Mouse (Mus musculus): ENCODE measurements around the gene Ccdc106. TPM values are rescaled to one million over a fixed set of nuclear protein-coding genes. Genes with fewer than 3 reads are reported as not detected.
A peak's percentile ranks its signal among the peaks of the same experiment; 100 is the strongest.

The Ccdc106 gene
- total RNA-seq, 1 experiment: 7.5 TPM

DNA sequence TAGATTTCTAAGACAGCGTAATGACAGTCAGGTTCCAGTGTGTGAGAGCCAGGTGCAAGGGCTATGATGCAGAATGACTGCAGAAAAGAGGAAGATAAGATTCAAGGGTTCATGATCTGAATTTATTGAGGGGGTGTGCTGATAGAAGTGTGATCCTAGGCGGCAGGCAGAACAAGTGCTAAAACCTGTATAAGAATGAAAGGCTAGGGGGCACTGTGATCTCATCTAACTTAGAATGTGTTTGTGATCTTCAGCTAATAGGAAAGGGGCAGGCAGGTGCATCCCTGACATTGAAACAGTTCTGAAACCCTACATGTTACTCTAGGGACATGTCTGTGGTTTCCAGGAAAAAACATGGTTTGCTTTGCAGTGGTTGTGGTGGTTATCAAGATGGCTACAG is 25.8 kb downstream of the Ccdc106 start:
- Histone ChIP-seq H3K4me1 (ENCODE audit: control insufficient read depth in 2 of 2, insufficient read depth in 2 of 2, low read length in 2 of 2, poor library complexity in 1 of 2) (peaks cover 2 to 3% of the 10 kb centered on the region in 2 experiments; a peak in 1 of 4 replicates), H3K9me3 (ENCODE audit: control insufficient read depth, insufficient read depth, low read depth, low read length) (no peaks in the 10 kb centered on the region), H3K27ac (ENCODE audit: insufficient read depth, low read depth, low read length, poor library complexity, severe bottlenecking) (no peak overlapping the region), H3K9ac (ENCODE audit: insufficient read depth, low read depth, low read length, poor library complexity, severe bottlenecking) (no peak overlapping the region), H3K36me3 (ENCODE audit: control insufficient read depth, insufficient read depth, low read length, poor library complexity, severe bottlenecking) (no peaks in the 10 kb centered on the region), H3K4me3 (ENCODE audit: insufficient read depth in 1 of 2, low read depth in 1 of 2, low read length in 2 of 2, poor library complexity in 1 of 2, severe bottlenecking in 1 of 2) (no peak overlapping the region)
- DNase-seq (ENCODE audit: low read depth, low spot score): no peak
- in situ Hi-C loops (cut with MboI; ENCODE audit: low sequenced_read_pairs in 2 of 2, unreplicated experiment in 2 of 2): no loop called here
- TF ChIP-seq ZNF384 (IDR thresholded peaks at IDR 0.05; ENCODE audit: low read depth, low read length) (no peak), CHD2 (IDR thresholded peaks at IDR 0.05; ENCODE audit: low read depth, low read length) (no peak), HCFC1 (IDR thresholded peaks at IDR 0.05; ENCODE audit: borderline replicate concordance, insufficient read depth, low read length) (no peak), MAFK (IDR thresholded peaks at IDR 0.05; ENCODE audit: insufficient read depth, low read depth, low read length) (no peak), ZC3H11A (IDR thresholded peaks at IDR 0.05; ENCODE audit: borderline replicate concordance, low read depth, low read length) (no peak)

DNA sequence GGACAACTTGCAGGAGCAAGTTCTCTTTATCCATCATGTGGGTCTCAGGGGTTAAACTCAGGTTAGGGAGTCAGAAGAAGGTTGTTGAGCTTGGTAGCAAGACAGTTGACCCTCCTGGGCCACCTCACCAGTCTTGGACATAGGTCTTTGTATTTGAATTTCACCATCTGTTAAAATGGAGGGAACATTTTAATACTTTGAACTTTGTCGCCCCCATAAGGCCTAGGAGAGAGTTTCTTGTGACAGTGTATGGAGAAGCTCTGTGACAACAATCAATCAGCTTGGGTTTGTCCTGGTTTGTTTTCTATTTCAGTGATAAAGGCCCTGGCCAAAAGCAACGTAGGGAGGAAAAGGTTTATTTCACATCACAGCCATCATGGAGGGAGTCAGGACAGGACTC is 27.0 kb downstream of the Ccdc106 start:
- Histone ChIP-seq H3K36me3 (ENCODE audit: control insufficient read depth, insufficient read depth, low read length, poor library complexity, severe bottlenecking) (no peaks in the 10 kb centered on the region), H3K27ac (ENCODE audit: insufficient read depth, low read depth, low read length, poor library complexity, severe bottlenecking) (no peak overlapping the region), H3K9me3 (ENCODE audit: control insufficient read depth, insufficient read depth, low read depth, low read length) (no peaks in the 10 kb centered on the region), H3K4me3 (ENCODE audit: insufficient read depth in 1 of 2, low read depth in 1 of 2, low read length in 2 of 2, poor library complexity in 1 of 2, severe bottlenecking in 1 of 2) (no peak overlapping the region), H3K4me1 (ENCODE audit: control insufficient read depth in 2 of 2, insufficient read depth in 2 of 2, low read length in 2 of 2, poor library complexity in 1 of 2) (peaks cover 2 to 3% of the 10 kb centered on the region in 2 experiments; a peak in 1 of 4 replicates), H3K9ac (ENCODE audit: insufficient read depth, low read depth, low read length, poor library complexity, severe bottlenecking) (no peak overlapping the region)
- TF ChIP-seq ZNF384 (IDR thresholded peaks at IDR 0.05; ENCODE audit: low read depth, low read length) (no peak), MAFK (IDR thresholded peaks at IDR 0.05; ENCODE audit: insufficient read depth, low read depth, low read length) (no peak), HCFC1 (IDR thresholded peaks at IDR 0.05; ENCODE audit: borderline replicate concordance, insufficient read depth, low read length) (no peak), ZC3H11A (IDR thresholded peaks at IDR 0.05; ENCODE audit: borderline replicate concordance, low read depth, low read length) (no peak), CHD2 (IDR thresholded peaks at IDR 0.05; ENCODE audit: low read depth, low read length) (no peak)
- DNase-seq (ENCODE audit: low read depth, low spot score): no peak
- in situ Hi-C loops (cut with MboI; ENCODE audit: low sequenced_read_pairs in 2 of 2, unreplicated experiment in 2 of 2): no loop called here

DNA sequence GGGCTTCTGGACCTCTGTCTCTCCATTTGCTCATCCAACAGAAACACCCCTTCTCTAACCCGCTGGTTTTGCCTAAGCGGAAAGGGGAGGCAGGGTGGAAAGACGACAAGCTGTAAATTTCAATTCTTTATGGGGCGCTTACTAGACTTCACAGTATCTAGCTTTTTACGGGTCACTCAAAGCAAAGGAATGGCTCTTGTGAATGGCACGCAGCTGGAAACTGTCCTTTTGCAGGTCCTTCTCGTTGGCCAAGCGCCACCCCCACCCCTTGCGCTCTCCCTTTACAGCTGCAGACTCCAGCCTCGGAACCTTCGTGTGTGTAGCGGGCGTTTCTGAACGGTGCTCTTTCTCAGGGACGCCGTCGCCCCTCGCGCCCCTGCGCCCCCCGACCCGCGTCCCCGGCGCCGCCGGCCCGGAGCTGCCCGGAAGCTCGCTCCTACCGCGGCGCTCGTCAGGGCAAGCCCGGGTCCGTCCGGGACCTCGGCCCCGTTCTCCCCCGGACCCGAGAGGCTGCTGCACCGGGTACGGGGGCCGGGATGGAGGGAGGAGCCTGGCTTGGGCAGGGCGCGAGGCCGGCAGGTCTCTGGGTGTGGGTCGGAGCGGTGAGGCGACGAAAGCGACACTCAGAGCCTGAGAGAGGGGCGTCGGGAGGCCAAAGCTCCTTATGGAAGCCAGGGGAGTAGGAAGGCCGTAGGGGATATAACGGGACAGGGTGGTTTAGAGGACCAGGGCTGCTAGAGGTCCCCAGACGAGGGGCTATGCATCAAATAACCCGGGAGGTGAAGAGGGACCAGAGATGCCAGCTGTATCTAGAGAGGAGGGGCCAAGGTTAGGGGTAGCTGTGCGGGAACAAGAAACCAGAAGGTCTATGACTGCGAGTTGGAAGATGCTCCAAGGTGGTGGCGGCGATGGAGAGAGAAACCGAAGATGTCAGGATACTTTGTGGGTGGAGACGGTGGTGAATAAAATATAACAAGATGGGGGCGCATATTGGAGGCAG is 31.1 kb downstream of the Ccdc106 start, which contains the start of gene Zfp580:
Gene Zfp580 (plus strand): TSS at position 346 of the 1,000 bp plus-strand sequence.
- H3K4me1 ChIP-seq (ENCODE audit: control insufficient read depth in 2 of 2, insufficient read depth in 2 of 2, low read length in 2 of 2, poor library complexity in 1 of 2): peaks cover 3% of the 10 kb centered on the region in 2 experiments; a peak in 1 of 4 replicates
- H3K9me3 ChIP-seq (ENCODE audit: control insufficient read depth, insufficient read depth, low read depth, low read length): no peaks in the 10 kb centered on the region
- H3K9ac ChIP-seq (ENCODE audit: insufficient read depth, low read depth, low read length, poor library complexity, severe bottlenecking): peak within 1 kb of the TSS; percentile 87
- TF ChIP-seq CHD2 (IDR thresholded peaks at IDR 0.05; ENCODE audit: low read depth, low read length): no peak
- peak; percentile 84; the same call in 1 of the 2 replicates for TF ChIP-seq HCFC1 (IDR thresholded peaks at IDR 0.05; ENCODE audit: borderline replicate concordance, insufficient read depth, low read length)
- no peak within 1 kb of the TSS for H3K27ac ChIP-seq (ENCODE audit: insufficient read depth, low read depth, low read length, poor library complexity, severe bottlenecking)
- H3K4me3 ChIP-seq (ENCODE audit: insufficient read depth in 1 of 2, low read depth in 1 of 2, low read length in 2 of 2, poor library complexity in 1 of 2, severe bottlenecking in 1 of 2): peak within 1 kb of the TSS; percentile 68 to 86
- H3K36me3 ChIP-seq (ENCODE audit: control insufficient read depth, insufficient read depth, low read length, poor library complexity, severe bottlenecking): no peaks in the 10 kb centered on the region
- DNase-seq (ENCODE audit: low read depth, low spot score): no peak
- in situ Hi-C loops (cut with MboI; ENCODE audit: low sequenced_read_pairs in 2 of 2, unreplicated experiment in 2 of 2): no loop called here

DNA sequence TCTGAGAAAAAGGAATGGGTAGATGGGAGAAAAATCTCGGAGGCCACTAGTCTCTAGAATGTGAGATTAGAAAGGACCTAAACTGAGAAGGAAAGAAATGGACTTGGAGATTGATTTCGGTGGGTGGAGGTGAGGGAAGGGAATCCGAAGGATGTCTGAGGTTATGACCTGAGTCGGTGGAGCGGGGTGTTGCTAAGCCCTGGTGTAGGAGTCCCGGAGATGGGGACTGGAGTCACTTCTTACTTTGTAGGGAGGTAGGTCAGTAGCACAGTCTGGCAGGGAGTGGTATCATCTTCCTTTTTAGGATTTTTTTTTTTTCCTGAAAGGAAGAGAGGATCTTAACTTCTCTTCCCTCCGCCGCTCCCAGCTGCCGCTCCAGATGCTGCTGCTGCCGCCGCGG is 32.1 kb downstream of the Ccdc106 start:
- Histone ChIP-seq H3K4me3 (ENCODE audit: insufficient read depth in 1 of 2, low read depth in 1 of 2, low read length in 2 of 2, poor library complexity in 1 of 2, severe bottlenecking in 1 of 2) (peak overlapping the region; percentile 68 to 86), H3K9ac (ENCODE audit: insufficient read depth, low read depth, low read length, poor library complexity, severe bottlenecking) (peak overlapping the region; percentile 87), H3K4me1 (ENCODE audit: control insufficient read depth in 2 of 2, insufficient read depth in 2 of 2, low read length in 2 of 2, poor library complexity in 1 of 2) (peaks cover 3 to 6% of the 10 kb centered on the region in 2 experiments; a peak in 1 of 4 replicates), H3K36me3 (ENCODE audit: control insufficient read depth, insufficient read depth, low read length, poor library complexity, severe bottlenecking) (no peaks in the 10 kb centered on the region), H3K27ac (ENCODE audit: insufficient read depth, low read depth, low read length, poor library complexity, severe bottlenecking) (no peak overlapping the region), H3K9me3 (ENCODE audit: control insufficient read depth, insufficient read depth, low read depth, low read length) (no peaks in the 10 kb centered on the region)
- no peak for DNase-seq (ENCODE audit: low read depth, low spot score)
- no peak for TF ChIP-seq MAFK (IDR thresholded peaks at IDR 0.05; ENCODE audit: insufficient read depth, low read depth, low read length)
- TF ChIP-seq CHD2 (IDR thresholded peaks at IDR 0.05; ENCODE audit: low read depth, low read length): no peak
- TF ChIP-seq ZNF384 (IDR thresholded peaks at IDR 0.05; ENCODE audit: low read depth, low read length): no peak
- TF ChIP-seq ZC3H11A (IDR thresholded peaks at IDR 0.05; ENCODE audit: borderline replicate concordance, low read depth, low read length): no peak
- no peak for TF ChIP-seq HCFC1 (IDR thresholded peaks at IDR 0.05; ENCODE audit: borderline replicate concordance, insufficient read depth, low read length)
- in situ Hi-C loops (cut with MboI; ENCODE audit: low sequenced_read_pairs in 2 of 2, unreplicated experiment in 2 of 2): no loop called here

Data from ES-E14 (cell line).